Mouse (Mus musculus): ENCODE data around the gene St3gal2.
A peak's percentile ranks its signal among the peaks of the same experiment; 100 is the strongest.
"Not testable (repeated sequence)": the region's sequence is repeated elsewhere in the genome, so short reads cannot be mapped to it uniquely, and the experiment has no call there.

The St3gal2 gene

GRCm38 (mm10) chr8:110944276-110944876 lies 24.7 kb downstream of the St3gal2 start:
- DNase-seq (ENCODE audit: low read depth, low spot score), result no peak

GRCm38 (mm10) chr8:110945716-110946115 lies 26.0 kb downstream of the St3gal2 start:
- no peak for DNase-seq (ENCODE audit: low read depth, low spot score)

GRCm38 (mm10) chr8:110950065-110950484 lies 30.4 kb downstream of the St3gal2 start:
- DNase-seq (ENCODE audit: low read depth, low spot score), result peak; percentile 61

- DNase-seq (ENCODE audit: low read depth, low spot score), result no peak
Measured at GRCm38 (mm10) chr8:110954776-110955175, 35.1 kb downstream of the St3gal2 start.

GRCm38 (mm10) chr8:110956619-110957450 lies 37.1 kb downstream of the St3gal2 start:
- no peak for DNase-seq (ENCODE audit: low read depth, low spot score)

- peak; percentile 33 for DNase-seq (ENCODE audit: low read depth, low spot score)
Measured at GRCm38 (mm10) chr8:110957471-110957870, 37.7 kb downstream of the St3gal2 start.

GRCm38 (mm10) chr8:110958135-110958534 lies 38.4 kb downstream of the St3gal2 start:
- no peak for DNase-seq (ENCODE audit: low read depth, low spot score)

GRCm38 (mm10) chr8:110958553-110958952 lies 38.8 kb downstream of the St3gal2 start:
- peak; percentile 31 for DNase-seq (ENCODE audit: low read depth, low spot score)

GRCm38 (mm10) chr8:110959071-110959780 lies 39.5 kb downstream of the St3gal2 start:
- no peak for DNase-seq (ENCODE audit: low read depth, low spot score)

- DNase-seq (ENCODE audit: low read depth, low spot score), result no peak
Measured at GRCm38 (mm10) chr8:110959906-110960305, 40.2 kb downstream of the St3gal2 start.

- DNase-seq (ENCODE audit: low read depth, low spot score), result no peak
Measured at GRCm38 (mm10) chr8:110963051-110963450, 43.3 kb downstream of the St3gal2 start.

- DNase-seq (ENCODE audit: low read depth, low spot score), result no peak
Measured at GRCm38 (mm10) chr8:110964666-110965065, 44.9 kb downstream of the St3gal2 start.

GRCm38 (mm10) chr8:110965594-110965993 lies 45.9 kb downstream of the St3gal2 start:
- DNase-seq (ENCODE audit: low read depth, low spot score), result peak; percentile 42

- no peak for DNase-seq (ENCODE audit: low read depth, low spot score)
Measured at GRCm38 (mm10) chr8:110966586-110966985, 46.9 kb downstream of the St3gal2 start.

- DNase-seq (ENCODE audit: low read depth, low spot score), result no peak
Measured at GRCm38 (mm10) chr8:110967326-110967725, 47.6 kb downstream of the St3gal2 start.

GRCm38 (mm10) chr8:110969910-110970770 lies 50.4 kb downstream of the St3gal2 start:
- DNase-seq (ENCODE audit: low read depth, low spot score), result peak; percentile 99

- not testable (repeated sequence) for DNase-seq (ENCODE audit: low read depth, low spot score)
Measured at GRCm38 (mm10) chr8:110976532-110976931, 56.8 kb downstream of the St3gal2 start.

GRCm38 (mm10) chr8:110977987-110978386 lies 58.3 kb downstream of the St3gal2 start:
- not testable (repeated sequence) for DNase-seq (ENCODE audit: low read depth, low spot score)

GRCm38 (mm10) chr8:110981304-110981703 lies 61.6 kb downstream of the St3gal2 start:
- DNase-seq (ENCODE audit: low read depth, low spot score), result no peak

- no peak for DNase-seq (ENCODE audit: low read depth, low spot score)
Measured at GRCm38 (mm10) chr8:110987805-110988744, 68.4 kb downstream of the St3gal2 start.
